Mouse (Mus musculus) myocyte (in vitro differentiated cells): ENCODE results near the gene Polr2b. TPM values are rescaled to one million over a fixed set of nuclear protein-coding genes. Genes with fewer than 3 reads are reported as not detected.

Experiments
- H3K27me3 ChIP-seq: one replicate; pipeline ENCODE4 v1.6.1; 2011; ENCODE audit not compliant: control insufficient read depth, insufficient read depth, insufficient read length
- H3K36me3 ChIP-seq: one replicate; pipeline ENCODE4 v1.6.1; 2011; ENCODE audit not compliant: control insufficient read depth, insufficient read depth
- H3K4me2 ChIP-seq: one replicate; pipeline ENCODE4 v1.6.1; 2011; ENCODE audit warnings: low read depth, control low read depth
- H3K4me3 ChIP-seq: one replicate; pipeline ENCODE4 v1.5.1; 2011; ENCODE audit warnings: mild to moderate bottlenecking, control low read depth, moderate library complexity
- H3K79me2 ChIP-seq: one replicate; pipeline ENCODE4 v1.6.1; 2011; ENCODE audit not compliant: control insufficient read depth, insufficient read depth
- H3ac ChIP-seq: one replicate; pipeline ENCODE4 v1.6.1; 2011; ENCODE audit not compliant: control insufficient read depth, insufficient read length
- USF1 ChIP-seq: IDR thresholded peaks from one replicate; pipeline ENCODE4 v1.6.1; 2011; ENCODE audit warnings: low read depth, mild to moderate bottlenecking, control low read depth, moderate library complexity
- polyA plus RNA-seq: library from polyadenylated mRNA; unstranded; fragments of >200 nt; fragmentation: generic; extraction: Trizol; gene quantifications from one replicate; pipeline ENCODE4 v1.2.1, GENCODE M21; 2012; ENCODE audit warnings: missing spikeins

The Polr2b gene
- polyA plus RNA-seq, 1 experiment = 19.5 TPM

GRCm38 (mm10) chr5:77398285-77399057 is 88.5 kb downstream of the Polr2b start:
- H3ac ChIP-seq = no peak overlapping the region
- H3K79me2 ChIP-seq = peaks cover 20% of the 10 kb centered on the region
- H3K27me3 ChIP-seq = no peaks in the 10 kb centered on the region
- no peak overlapping the region for H3K4me3 ChIP-seq
- TF ChIP-seq USF1 = no peak
- H3K36me3 ChIP-seq = no peaks in the 10 kb centered on the region
- no peak overlapping the region for H3K4me2 ChIP-seq

Other genes with a start within 250 kb of the Polr2b start
- gene Hopx, start 195.0 kb upstream of the Polr2b start, polyA plus RNA-seq = 0.68 TPM
- gene Spink2, start 98.7 kb upstream of the Polr2b start, polyA plus RNA-seq = not detected
- 7.2 TPM for gene Rest, start 44.7 kb upstream of the Polr2b start, polyA plus RNA-seq
- gene Noa1, start 63 bp upstream of the Polr2b start, polyA plus RNA-seq = 20.2 TPM
- gene Igfbp7, start 97.9 kb downstream of the Polr2b start, polyA plus RNA-seq = 201 TPM